Mouse (Mus musculus) bone marrow, adult 2 months (tissue): ENCODE results near the gene Trpm3. TPM values are rescaled to one million over a fixed set of nuclear protein-coding genes. Genes with fewer than 3 reads are reported as not detected.

Experiments used
- H3K27ac ChIP-seq: fragments of 200-500 bp; 2 replicates; pipeline ENCODE4 v1.5.1; 2012; ENCODE audit warnings: low read depth, mild to moderate bottlenecking, control low read depth, inconsistent platforms, low read length; ENCODE audit not compliant: control insufficient read depth, poor library complexity, insufficient read depth
- H3K4me1 ChIP-seq: fragments of 200-500 bp; 2 replicates; pipeline ENCODE4 v1.6.1; 2011; ENCODE audit warnings: low read length; ENCODE audit not compliant: control insufficient read depth, insufficient read depth
- H3K4me3 ChIP-seq: fragments of 200-500 bp; replicated peaks from 2 replicates; pipeline ENCODE3; 2011; ENCODE audit warnings: mild to moderate bottlenecking, low read depth, low read length, control low read depth; ENCODE audit not compliant: control insufficient read depth
- CTCF ChIP-seq: fragments of 200-500 bp; IDR thresholded peaks from 2 replicates; pipeline ENCODE4 v1.5.1; 2011; ENCODE audit warnings: low read length, control low read depth; ENCODE audit not compliant: control insufficient read depth, insufficient read depth
- POLR2A ChIP-seq: fragments of 200-500 bp; IDR thresholded peaks from 2 replicates; pipeline ENCODE4 v1.6.1; 2011; ENCODE audit warnings: low read depth, mild to moderate bottlenecking, control low read depth, low read length, borderline replicate concordance; ENCODE audit not compliant: control insufficient read depth
- WGBS: fragments of 180-500 bp; shearing (Covaris S2); methylation state at CpG from one replicate; pipeline ENCODE4 v1.1.7; 2018; 5-methylcytosine and 5-hydroxymethylcytosine counted together
- polyA plus RNA-seq: library from polyadenylated mRNA; stranded (reverse); fragments of >200 nt; gene quantifications from 2 replicates; pipeline ENCODE4 v1.2.4, GENCODE M21; 2011; ENCODE audit warnings: low replicate concordance; ENCODE audit not compliant: missing spikeins, insufficient read depth, insufficient read length

The Trpm3 gene
- polyA plus RNA-seq, 1 experiment: 1.8 TPM

DNA sequence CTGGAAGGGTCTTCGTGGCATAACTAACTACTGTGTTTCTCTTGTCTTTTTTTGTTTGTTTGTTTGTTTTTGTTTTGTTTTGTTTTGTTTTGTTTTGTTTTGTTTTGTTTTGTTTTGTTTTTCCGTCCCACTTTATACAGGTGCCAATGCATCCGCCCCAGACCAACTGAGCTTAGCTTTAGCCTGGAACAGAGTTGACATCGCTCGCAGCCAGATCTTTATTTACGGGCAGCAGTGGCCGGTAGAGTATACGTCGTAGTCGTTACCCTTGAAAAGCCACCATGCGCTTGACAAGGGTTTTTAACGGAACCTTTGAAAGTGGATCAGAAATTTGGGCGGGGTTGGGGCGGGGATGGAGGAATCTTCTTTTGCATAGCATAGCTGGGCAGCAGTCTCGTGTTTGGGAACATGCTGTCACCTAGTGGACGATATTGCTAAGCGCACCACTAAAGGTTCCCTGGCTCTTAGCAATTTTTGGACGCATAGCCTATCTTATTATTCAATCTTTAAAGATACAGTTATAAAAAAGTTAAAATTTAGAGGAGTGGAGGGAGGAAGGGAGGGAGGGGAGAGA lies 745.0 kb downstream of the Trpm3 start:
- H3K4me1 ChIP-seq: no peaks in the 10 kb centered on the region

DNA sequence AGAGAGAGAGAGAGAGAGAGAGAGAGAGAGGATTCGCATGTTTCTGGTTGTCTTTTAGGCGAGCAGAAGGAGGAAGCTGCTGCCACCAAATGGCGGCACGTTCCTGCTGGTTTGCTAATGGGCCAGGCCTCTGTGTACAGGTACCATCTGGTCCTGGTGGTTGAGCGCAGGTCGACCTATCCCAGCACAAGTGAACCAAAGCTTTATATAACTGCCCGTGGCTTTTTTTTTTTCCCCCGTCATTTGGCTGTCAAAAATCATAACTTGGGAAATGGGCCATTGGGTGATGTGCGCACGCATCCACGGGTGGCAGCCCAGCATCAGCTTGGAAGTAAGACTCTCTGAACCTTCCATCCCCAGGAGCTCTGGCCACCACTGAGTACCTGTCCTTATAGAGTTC lies 745.5 kb downstream of the Trpm3 start:
- 48% methylated on average over 11 of the region's 11 CpGs for WGBS
- no peaks in the 10 kb centered on the region for H3K4me1 ChIP-seq
- TF ChIP-seq POLR2A (no peak), CTCF (no peak)
- H3K4me3 ChIP-seq: no peak overlapping the region
- no peak overlapping the region for H3K27ac ChIP-seq

More for the DNA sequence above, 745.0 kb downstream of the Trpm3 start:
- Histone ChIP-seq H3K4me3 (no peak overlapping the region), H3K27ac (no peak overlapping the region)
- WGBS: 21% methylated on average over 18 of the region's 18 CpGs
- TF ChIP-seq POLR2A (no peak), CTCF (no peak)

DNA sequence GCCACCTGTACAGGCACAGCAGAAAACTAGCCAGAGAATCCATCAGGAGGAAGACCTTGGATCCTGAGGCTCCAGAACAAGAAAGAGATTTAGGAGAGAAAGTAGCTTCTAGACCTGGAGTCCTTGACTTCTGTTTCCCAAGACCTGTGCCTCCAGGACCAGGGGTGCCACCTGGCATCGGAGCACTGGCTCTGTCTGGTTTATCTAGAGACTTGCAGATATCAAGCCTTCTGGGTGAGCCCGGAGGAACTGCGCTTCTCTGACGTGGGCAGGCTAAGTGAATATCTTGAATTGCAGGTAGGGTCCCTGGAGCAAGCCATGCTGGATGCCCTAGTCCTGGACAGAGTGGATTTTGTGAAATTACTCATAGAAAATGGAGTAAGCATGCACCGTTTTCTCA lies 746.2 kb downstream of the Trpm3 start:
- no peak overlapping the region for H3K27ac ChIP-seq
- TF ChIP-seq CTCF: no peak
- TF ChIP-seq POLR2A: no peak

DNA sequence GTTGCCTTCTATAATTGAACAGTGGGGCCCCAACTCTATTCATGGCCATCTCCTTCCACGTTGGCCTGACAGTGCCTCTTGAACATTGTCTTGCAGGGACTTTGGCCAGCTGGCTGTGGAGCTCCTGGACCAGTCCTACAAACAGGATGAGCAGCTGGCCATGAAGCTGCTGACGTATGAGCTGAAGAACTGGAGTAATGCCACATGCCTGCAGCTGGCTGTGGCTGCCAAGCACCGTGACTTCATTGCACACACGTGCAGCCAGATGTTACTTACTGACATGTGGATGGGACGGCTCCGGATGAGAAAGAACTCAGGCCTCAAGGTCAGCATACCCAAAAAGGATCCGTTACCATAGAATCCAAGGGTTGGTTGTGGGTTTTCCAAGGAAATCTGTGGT lies 763.0 kb downstream of the Trpm3 start:
- H3K4me3 ChIP-seq: no peak overlapping the region
- H3K27ac ChIP-seq: no peak overlapping the region
- 76% methylated on average over 7 of the region's 7 CpGs for WGBS
- H3K4me1 ChIP-seq: no peaks in the 10 kb centered on the region
- TF ChIP-seq CTCF (no peak), POLR2A (no peak)

More for the DNA sequence above, 746.2 kb downstream of the Trpm3 start:
- WGBS: 84% methylated on average over 5 of the region's 5 CpGs
- no peaks in the 10 kb centered on the region for H3K4me1 ChIP-seq
- no peak overlapping the region for H3K4me3 ChIP-seq

DNA sequence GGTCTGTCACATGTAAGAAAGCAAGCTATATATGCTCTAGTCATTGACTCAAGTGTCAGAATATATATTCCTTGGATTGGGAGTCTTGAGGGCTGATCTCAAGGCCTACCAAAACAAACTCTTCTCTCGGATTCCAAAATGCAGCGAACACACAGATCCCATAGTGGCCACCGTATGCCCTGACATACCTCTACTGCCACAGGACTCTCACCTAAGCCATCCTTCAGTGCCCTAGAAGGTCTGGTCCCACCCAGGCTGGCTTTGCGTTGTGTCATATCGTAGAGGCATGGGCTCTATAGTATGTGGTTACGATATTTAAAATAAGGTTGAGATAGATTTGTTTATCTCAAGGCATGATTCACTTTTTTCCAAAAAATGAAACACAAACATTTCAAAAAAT lies 763.5 kb downstream of the Trpm3 start:
- H3K4me3 ChIP-seq: no peak overlapping the region
- TF ChIP-seq CTCF: no peak
- TF ChIP-seq POLR2A: no peak
- no peaks in the 10 kb centered on the region for H3K4me1 ChIP-seq
- no peak overlapping the region for H3K27ac ChIP-seq
- WGBS: 85% methylated on average over 6 of the region's 6 CpGs

DNA sequence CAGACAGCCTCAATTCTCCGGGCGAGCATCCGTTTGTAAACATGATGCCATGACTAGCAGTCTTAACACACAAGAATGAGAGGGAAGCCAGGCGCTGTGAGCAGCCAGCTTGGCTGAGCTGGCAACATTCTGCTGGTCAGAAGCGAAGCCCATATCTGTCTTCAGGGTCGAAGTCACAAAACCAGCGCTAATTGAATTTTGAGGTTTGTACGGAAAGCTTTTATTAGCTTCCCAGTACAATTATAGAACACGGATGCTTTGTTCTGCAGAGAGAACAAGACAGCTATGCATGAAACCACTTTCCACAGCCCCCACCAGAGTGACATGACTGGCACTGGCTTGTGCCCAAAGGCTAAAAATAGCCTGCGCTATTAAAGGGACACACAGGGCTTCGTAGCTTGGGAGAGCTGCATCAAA lies 766.2 kb downstream of the Trpm3 start:
- 54% methylated on average over 11 of the region's 11 CpGs for WGBS
- no peak overlapping the region for H3K27ac ChIP-seq
- H3K4me1 ChIP-seq: no peaks in the 10 kb centered on the region
- H3K4me3 ChIP-seq: no peak overlapping the region
- TF ChIP-seq POLR2A (no peak), CTCF (no peak)

DNA sequence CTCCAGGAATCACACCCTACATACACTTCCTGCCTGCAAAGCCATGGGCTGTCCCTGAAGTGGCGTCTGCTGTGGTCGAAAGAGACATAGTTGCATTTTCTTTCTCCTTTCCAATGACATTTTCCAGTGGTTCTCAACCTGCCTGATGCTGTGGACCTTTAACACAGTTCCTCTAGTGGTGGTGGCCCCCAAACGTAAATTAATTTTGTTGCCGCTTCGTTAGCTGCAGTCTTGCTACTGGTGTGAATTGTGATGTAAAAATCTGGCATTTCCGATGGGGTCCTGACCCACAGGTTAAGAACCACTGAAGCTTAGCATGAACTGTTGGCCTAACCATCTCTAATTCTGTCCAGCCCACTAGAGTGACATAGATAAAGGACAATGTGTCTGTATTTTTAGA lies 771.8 kb downstream of the Trpm3 start:
- H3K27ac ChIP-seq: no peak overlapping the region
- no peak overlapping the region for H3K4me3 ChIP-seq
- TF ChIP-seq CTCF (no peak), POLR2A (no peak)
- no peaks in the 10 kb centered on the region for H3K4me1 ChIP-seq
- WGBS: 80% methylated on average over 6 of the region's 6 CpGs

DNA sequence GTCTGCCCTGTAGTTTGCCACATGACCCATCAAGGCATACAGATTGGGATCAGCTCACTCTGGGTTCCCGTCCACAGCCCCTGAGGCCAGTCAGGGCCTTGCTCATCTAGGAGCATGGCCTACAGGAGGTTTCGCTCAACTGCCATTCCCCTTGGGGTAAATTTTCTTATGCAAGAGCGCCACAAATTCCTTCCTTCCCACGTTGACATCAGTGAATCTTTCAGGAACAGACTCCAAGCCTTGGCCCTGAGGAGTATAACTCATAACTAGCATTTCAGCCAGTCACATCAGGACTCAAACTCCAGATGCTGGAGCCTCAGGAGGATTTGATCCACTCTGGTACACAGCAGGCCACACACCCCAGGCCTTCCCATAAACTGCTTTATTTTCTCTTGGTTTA lies 774.1 kb downstream of the Trpm3 start:
- TF ChIP-seq POLR2A (no peak), CTCF (no peak)
- WGBS: 77% methylated on average over 4 of the region's 4 CpGs

More for the DNA sequence above, 774.1 kb downstream of the Trpm3 start:
- H3K4me3 ChIP-seq: no peak overlapping the region
- H3K4me1 ChIP-seq: no peaks in the 10 kb centered on the region; the same call in 1 of the 2 replicates
- no peak overlapping the region for H3K27ac ChIP-seq
